Mouse (Mus musculus) midbrain, postnatal 0 days (tissue): ENCODE data around the gene Atp6v1g3. TPM values are rescaled to one million over a fixed set of nuclear protein-coding genes. Genes with fewer than 3 reads are reported as not detected.

Experiments used
- ATAC-seq: fragments of 200-750 bp; cut with Nextera tagmentation; 2 replicates; pipeline ENCODE4 v1.8.0; 2017; ENCODE audit warnings: moderate number of reproducible peaks, mild to moderate bottlenecking, moderate TSS enrichment, moderate library complexity; ENCODE audit not compliant: low FRiP score
- DNase-seq: peaks from one replicate; pipeline ENCODE4 v3.0.0-alpha.2; 2015; ENCODE audit warnings: low spot score
- H3K27ac ChIP-seq: fragments of 300-500 bp; sonication (generic); 2 replicates; pipeline ENCODE4 v1.5.1; 2014; ENCODE audit warnings: low read depth, mild to moderate bottlenecking, low read length, mixed read lengths
- H3K27me3 ChIP-seq: fragments of 300-500 bp; sonication (generic); 2 replicates; pipeline ENCODE4 v1.6.1; 2014; ENCODE audit warnings: low read length, control low read depth, mixed read lengths; ENCODE audit not compliant: insufficient read depth
- H3K36me3 ChIP-seq: fragments of 300-500 bp; sonication (generic); 2 replicates; pipeline ENCODE4 v1.6.1; 2014; ENCODE audit warnings: low read length, control low read depth, mixed read lengths; ENCODE audit not compliant: insufficient read depth
- H3K4me1 ChIP-seq: fragments of 300-500 bp; sonication (generic); 2 replicates; pipeline ENCODE4 v1.6.1; 2014; ENCODE audit warnings: mild to moderate bottlenecking, control low read depth, antibody characterized with exemption, low read length, mixed read lengths; ENCODE audit not compliant: insufficient read depth
- H3K4me2 ChIP-seq: fragments of 300-500 bp; sonication (generic); 2 replicates; pipeline ENCODE4 v1.6.1; 2014; ENCODE audit warnings: low read depth, mild to moderate bottlenecking, low read length, mixed read lengths; ENCODE audit not compliant: poor library complexity, severe bottlenecking
- H3K4me3 ChIP-seq: fragments of 300-500 bp; sonication (generic); 2 replicates; pipeline ENCODE4 v1.5.1; 2014; ENCODE audit warnings: low read depth, mild to moderate bottlenecking, low read length, moderate library complexity
- H3K9ac ChIP-seq: fragments of 300-500 bp; sonication (generic); replicated peaks from 2 replicates; pipeline ENCODE4 v1.6.1; 2014; ENCODE audit warnings: mild to moderate bottlenecking, low read length, moderate library complexity, mixed read lengths; ENCODE audit not compliant: poor library complexity, severe bottlenecking
- H3K9me3 ChIP-seq: fragments of 300-500 bp; sonication (generic); 2 replicates; pipeline ENCODE4 v1.6.1; 2016; ENCODE audit warnings: low read length, control low read depth
- CTCF ChIP-seq: IDR thresholded peaks from 2 replicates; pipeline ENCODE4 v1.5.1; 2016; ENCODE audit warnings: antibody characterized with exemption, mild to moderate bottlenecking
- WGBS: fragments of 180-500 bp; shearing (Covaris S2); extraction: QIAGEN DNeasy Blood & Tissue Kit; methylation state at CpG from one replicate; pipeline ENCODE4 v1.1.7; 2014; 5-methylcytosine and 5-hydroxymethylcytosine counted together
- polyA plus RNA-seq: library from polyadenylated mRNA; unstranded; fragments of >200 nt; fragmentation: Nextera tagmentation; extraction: Ambion mirVana; gene quantifications from 2 replicates; pipeline ENCODE4 v1.2.1, GENCODE M21; 2015
- total RNA-seq: library from RNA; depleted of rRNA; stranded (reverse); fragments of >200 nt; gene quantifications from 2 replicates; pipeline ENCODE4 v1.2.3, GENCODE M21; 2014

Atp6v1g3 gene
- total and polyA plus RNA-seq, 2 experiments from 2014 or later, result not detected

DNA sequence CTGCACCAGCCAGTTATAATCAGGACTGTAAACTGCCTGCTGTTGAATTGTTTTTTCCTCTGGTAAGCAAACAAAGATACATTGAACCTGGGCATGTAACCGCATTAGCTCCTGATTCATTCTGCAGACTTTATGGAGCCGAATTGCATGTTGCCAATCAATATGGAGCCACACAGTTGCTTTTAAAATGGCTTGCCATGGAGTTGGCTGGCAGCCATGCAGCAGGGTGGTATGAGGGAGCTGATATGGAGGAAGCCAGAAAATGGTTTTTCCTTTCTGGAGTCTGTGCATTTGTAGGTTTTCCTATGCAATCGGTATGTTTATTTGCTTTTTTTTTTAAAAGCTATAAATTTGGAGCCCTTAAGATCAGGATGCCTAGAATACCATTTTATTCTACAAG is 28.0 kb upstream of the Atp6v1g3 start:
- Histone ChIP-seq H3K4me2 (no peak overlapping the region), H3K27me3 (no peaks in the 10 kb centered on the region), H3K4me3 (no peak overlapping the region), H3K36me3 (no peaks in the 10 kb centered on the region), H3K9me3 (no peaks in the 10 kb centered on the region), H3K4me1 (no peaks in the 10 kb centered on the region), H3K9ac (no peak overlapping the region), H3K27ac (no peak overlapping the region)
- no peak for TF ChIP-seq CTCF
- ATAC-seq (no peak), DNase-seq (peak; percentile 32)
- WGBS, result 83% methylated on average over 3 of the region's 3 CpGs

GRCm38 (mm10) chr1:138246438-138247164 is 26.9 kb upstream of the Atp6v1g3 start:
- no peak overlapping the region for H3K9ac ChIP-seq
- no peak for ATAC-seq
- no peak overlapping the region for H3K27ac ChIP-seq
- no peaks in the 10 kb centered on the region for H3K27me3 ChIP-seq
- no peaks in the 10 kb centered on the region for H3K9me3 ChIP-seq
- WGBS, result 68% methylated on average over 7 of the region's 7 CpGs
- no peaks in the 10 kb centered on the region for H3K4me1 ChIP-seq
- H3K4me2 ChIP-seq, result no peak overlapping the region
- TF ChIP-seq CTCF, result no peak
- H3K4me3 ChIP-seq, result no peak overlapping the region
- no peak for DNase-seq
- no peaks in the 10 kb centered on the region for H3K36me3 ChIP-seq

- H3K27ac ChIP-seq, result no peak overlapping the region
Observed at GRCm38 (mm10) chr1:138247699-138248483, 25.6 kb upstream of the Atp6v1g3 start.

GRCm38 (mm10) chr1:138248770-138249169 is 24.8 kb upstream of the Atp6v1g3 start:
- no peak overlapping the region for H3K9ac ChIP-seq
- 87% methylated on average over 2 of the region's 2 CpGs for WGBS

More at GRCm38 (mm10) chr1:138247699-138248483, 25.6 kb upstream of the Atp6v1g3 start:
- no peaks in the 10 kb centered on the region for H3K27me3 ChIP-seq
- no peaks in the 10 kb centered on the region for H3K4me1 ChIP-seq
- ATAC-seq, result no peak
- DNase-seq, result no peak
- TF ChIP-seq CTCF, result no peak
- H3K9me3 ChIP-seq, result no peaks in the 10 kb centered on the region
- no peak overlapping the region for H3K4me2 ChIP-seq
- no peaks in the 10 kb centered on the region for H3K36me3 ChIP-seq
- no peak overlapping the region for H3K4me3 ChIP-seq
- 90% methylated on average over 8 of the region's 8 CpGs for WGBS
- H3K9ac ChIP-seq, result no peak overlapping the region

DNA sequence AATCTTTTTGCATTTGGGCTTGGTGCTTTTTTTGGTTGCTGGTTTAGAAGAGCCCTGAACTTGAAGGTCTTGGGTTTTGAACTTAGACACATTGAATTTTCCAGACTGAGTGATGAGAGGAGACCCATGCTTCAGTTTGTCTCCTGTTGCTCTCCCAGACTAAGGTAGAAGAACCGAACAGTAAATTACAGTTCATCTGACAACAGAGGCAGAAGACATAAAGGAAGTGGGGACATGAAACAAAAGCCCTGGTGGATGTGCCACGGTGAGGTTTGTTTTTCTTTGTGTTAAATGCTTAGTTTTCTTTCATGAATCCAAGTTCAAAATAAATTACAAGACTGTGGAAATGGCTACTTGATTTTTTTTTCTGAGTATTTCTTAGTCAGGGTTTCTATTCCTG is 22.6 kb upstream of the Atp6v1g3 start:
- no peak for ATAC-seq
- no peak for TF ChIP-seq CTCF

More at GRCm38 (mm10) chr1:138248770-138249169, 24.8 kb upstream of the Atp6v1g3 start:
- Histone ChIP-seq H3K4me1 (no peaks in the 10 kb centered on the region), H3K36me3 (no peaks in the 10 kb centered on the region), H3K4me3 (no peak overlapping the region), H3K27ac (no peak overlapping the region), H3K4me2 (no peak overlapping the region), H3K27me3 (no peaks in the 10 kb centered on the region), H3K9me3 (no peaks in the 10 kb centered on the region)
- DNase-seq (no peak), ATAC-seq (no peak)
- TF ChIP-seq CTCF, result no peak

More for the DNA sequence above, 22.6 kb upstream of the Atp6v1g3 start:
- no peak for DNase-seq
- no peak overlapping the region for H3K4me2 ChIP-seq
- 70% methylated on average over 2 of the region's 2 CpGs for WGBS
- no peaks in the 10 kb centered on the region for H3K9me3 ChIP-seq
- no peaks in the 10 kb centered on the region for H3K36me3 ChIP-seq
- no peaks in the 10 kb centered on the region for H3K27me3 ChIP-seq
- H3K9ac ChIP-seq, result no peak overlapping the region
- no peaks in the 10 kb centered on the region for H3K4me1 ChIP-seq
- H3K4me3 ChIP-seq, result no peak overlapping the region
- no peak overlapping the region for H3K27ac ChIP-seq
